Mouse (Mus musculus) ovary, postnatal 14 days (tissue): ENCODE measurements at regions not wholly inside any gene's neighbourhood (a gene's known extent, or its start where the extent isn't known, plus 50 kb on each side); places are given as distances from the start of the nearest gene placed in this dataset.

Experiments used
- DNase-seq: peaks from one replicate; pipeline ENCODE4 v3.0.0; 2022; ENCODE audit warnings: low spot score

DNA sequence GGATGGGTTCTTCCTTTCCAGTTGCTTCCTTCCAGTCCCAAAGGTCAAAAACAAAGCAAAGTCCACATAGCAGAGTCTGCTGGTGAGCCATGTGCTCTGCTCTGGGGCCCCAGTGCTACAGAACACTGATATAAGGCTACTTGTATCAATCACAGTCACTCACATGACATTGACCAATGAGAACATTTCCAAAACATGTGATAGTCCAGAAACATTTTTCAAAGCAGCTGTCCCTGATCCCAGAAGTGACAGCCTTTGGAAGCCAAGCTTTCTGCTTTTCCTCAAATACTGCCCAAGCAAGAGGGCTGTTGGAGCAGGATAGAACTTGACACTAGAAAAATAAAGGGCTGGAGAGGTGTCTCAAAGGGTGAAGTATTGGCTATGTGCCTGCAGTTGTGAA, 106.5 kb upstream of the Tgfbr2 start:
- DNase-seq: peak; percentile 13

- no peak for DNase-seq
These were observed 105.0 kb upstream of the Tgfbr2 start for GRCm38 (mm10) chr9:116280146-116280545.

DNA sequence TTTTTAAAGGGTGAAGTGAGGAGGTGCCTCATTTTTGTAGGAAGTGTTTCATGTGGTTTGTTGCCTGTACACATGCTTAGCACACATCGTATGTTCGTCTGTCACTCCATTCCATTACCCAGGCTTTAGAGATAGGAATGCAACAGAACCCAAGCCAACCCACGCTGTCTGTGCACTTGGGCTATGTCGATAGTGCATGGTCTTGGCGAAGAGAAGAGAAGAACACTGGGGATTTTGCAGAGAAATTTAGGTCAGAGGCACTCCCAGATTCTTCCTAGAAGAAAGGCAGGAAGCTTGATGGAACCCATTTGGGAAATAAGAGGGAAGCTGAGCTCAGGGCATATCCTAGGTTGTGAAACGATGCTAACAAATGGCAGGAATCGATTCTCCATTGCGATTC, 103.7 kb upstream of the Tgfbr2 start:
- no peak for DNase-seq

GRCm38 (mm10) chr9:116277736-116278135, 102.6 kb upstream of the Tgfbr2 start:
- DNase-seq: no peak

GRCm38 (mm10) chr9:116276141-116276540, 101.0 kb upstream of the Tgfbr2 start:
- DNase-seq: no peak

DNA sequence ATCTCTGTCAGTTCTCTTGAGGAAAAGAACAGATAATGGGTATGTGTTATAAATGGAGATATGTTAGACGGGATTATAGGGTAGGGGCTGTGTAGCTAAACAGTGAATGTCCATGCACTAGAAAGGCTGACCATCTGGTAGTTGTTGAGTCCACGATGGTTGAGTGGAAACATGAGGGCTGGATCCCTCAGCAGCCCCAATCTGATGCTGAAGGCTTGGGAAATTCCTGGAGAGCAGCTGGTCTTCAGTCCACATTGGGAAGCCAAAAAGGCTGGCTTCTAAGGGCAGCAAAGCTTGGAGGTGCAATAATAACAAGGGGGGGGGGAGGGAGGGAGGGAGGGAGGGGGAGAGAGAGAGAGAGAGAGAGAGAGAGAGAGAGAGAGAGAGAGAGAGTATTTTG, 97.3 kb upstream of the Tgfbr2 start:
- DNase-seq: no peak

DNA sequence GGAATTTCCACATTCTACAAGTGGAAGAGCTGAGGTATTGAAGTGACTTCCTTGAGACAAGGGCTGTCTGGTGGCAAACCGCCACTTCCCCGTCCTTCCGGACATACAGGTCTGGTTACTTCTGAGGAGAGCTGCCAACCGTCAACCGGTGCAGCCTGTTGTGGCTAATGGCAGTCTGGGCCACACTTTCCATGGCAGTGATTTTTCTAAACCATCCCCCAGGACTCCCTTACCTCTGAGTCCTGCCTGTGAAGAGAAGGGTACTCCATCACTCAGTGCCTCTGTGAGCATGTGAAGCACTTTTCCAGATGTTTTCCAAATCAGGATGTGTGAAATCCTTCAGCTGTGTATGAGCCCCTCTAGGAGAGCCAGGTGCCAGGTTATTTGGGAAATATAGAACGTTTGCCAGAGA, 95.3 kb upstream of the Tgfbr2 start:
- DNase-seq: peak; percentile 53

DNA sequence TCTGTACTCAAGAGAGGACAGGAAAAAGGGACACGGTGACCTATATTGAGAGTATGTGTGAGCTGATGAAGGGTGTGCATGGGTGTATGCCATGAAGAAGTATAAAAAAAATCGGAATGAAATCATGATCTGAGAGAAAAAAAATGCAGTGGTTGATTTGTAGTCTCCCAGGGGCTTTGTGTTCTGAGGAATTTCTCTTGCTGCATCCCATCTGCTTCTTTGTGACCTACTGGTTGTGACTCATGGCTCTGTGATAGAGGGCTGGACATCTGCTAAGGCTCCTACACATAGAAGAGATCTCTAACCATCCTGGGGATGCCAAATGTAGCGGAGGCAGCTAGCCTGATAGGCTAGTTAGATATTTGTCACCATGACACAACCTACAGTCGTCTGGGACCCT, 92.3 kb upstream of the Tgfbr2 start:
- DNase-seq: no peak

DNA sequence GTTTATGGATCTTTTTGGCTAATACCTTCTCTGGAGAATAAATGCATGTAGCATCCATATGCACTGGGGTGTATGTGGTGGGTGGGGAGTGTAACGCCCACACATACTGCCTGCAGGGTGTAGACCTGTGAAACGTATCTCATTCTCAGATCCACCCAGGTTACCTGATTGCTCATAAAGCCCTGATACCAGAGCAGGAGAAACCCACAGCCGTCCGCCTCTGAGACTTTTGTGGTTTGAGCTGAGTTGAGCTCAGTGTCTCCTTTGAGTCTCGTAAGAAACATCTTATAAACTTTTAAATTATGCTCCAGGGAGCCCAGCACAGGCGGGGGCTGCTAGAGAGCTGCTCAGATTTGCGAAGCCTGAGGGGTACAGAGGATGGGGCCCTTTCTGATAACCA, 88.7 kb upstream of the Tgfbr2 start:
- no peak for DNase-seq

DNA sequence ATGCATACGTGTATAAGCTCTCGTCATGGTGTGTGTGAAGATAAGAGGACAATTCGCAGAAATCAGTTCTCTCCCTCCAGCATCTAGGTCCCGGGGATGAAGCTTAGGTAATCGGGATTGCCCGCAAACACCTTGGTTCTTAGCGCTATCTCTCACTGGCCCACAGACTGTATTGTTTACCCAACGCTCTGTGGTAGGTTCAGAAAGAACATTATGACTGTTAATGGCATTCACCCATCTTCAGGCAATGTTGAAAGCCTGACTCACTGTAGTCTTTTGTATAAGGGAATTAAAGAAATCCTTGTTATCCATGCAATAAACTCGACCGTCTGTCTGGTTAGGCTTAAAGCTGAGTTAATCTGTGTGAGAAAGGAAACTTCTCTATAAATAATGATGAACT, 84.4 kb upstream of the Tgfbr2 start:
- DNase-seq: no peak

DNA sequence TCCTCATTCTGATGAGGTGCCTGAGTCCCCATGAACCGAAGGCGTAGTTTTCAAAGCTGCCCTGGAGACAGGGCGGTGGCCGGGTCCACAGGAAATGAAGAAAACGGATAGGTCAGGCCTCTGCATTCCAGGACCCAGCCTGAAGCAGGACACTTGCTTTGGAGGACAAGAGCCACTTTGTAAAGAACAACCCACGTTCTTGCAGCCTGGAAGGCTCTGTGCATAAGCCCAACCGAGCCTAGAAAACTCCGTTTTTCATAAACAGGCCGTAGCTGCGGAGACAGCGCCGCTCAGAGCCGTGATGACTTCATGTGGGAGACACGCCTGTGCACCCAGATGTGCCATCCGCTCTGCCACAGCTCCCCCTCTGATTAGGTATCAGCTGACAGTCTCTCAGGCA, 78.4 kb upstream of the Tgfbr2 start:
- DNase-seq: no peak

GRCm38 (mm10) chr9:116252788-116253187, 77.6 kb upstream of the Tgfbr2 start:
- DNase-seq: no peak

DNA sequence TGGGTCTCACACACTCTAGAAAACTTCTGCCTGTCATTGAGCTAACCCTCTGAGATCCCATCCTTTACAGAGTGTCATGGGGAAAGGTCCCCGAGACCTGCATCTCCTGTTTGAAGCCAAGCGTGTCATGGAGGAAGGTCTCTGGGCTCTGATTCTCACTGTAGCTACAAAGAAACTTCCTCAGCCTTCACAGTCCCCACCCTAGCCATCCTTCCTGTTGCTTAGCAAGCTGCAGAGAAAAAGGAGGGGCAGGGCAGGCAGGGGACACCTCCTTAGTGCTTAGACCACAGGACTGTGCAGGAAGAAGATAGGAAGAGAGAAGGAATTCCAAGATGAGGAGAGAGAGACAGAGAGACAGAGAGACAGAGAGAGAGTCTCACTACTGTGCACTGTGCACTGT, 74.6 kb upstream of the Tgfbr2 start:
- DNase-seq: no peak

DNA sequence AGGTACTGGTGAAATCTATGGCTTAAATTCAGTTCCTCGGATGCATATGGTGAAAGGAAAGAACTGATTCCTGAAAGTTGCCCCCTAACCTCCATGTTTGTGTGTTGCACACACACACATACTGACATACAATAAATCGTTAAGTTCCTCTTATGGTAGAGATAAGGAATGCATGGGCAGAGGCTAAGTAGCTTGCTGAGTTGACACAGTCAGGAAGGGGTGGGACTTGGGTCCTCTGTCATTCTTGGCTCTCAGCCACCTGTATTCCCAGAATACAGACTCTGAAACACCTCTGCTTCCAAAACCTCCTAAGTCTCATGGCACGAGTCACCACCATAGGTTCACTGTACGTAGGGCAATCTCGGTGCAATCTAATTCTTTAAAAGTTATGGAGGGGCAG, 70.0 kb upstream of the Tgfbr2 start:
- no peak for DNase-seq

GRCm38 (mm10) chr9:116244619-116244899, 69.4 kb upstream of the Tgfbr2 start:
- no peak for DNase-seq

- no peak for DNase-seq
These were observed 68.8 kb upstream of the Tgfbr2 start for GRCm38 (mm10) chr9:116243775-116244618.

GRCm38 (mm10) chr9:116241933-116242526, 66.9 kb upstream of the Tgfbr2 start:
- DNase-seq: no peak

DNA sequence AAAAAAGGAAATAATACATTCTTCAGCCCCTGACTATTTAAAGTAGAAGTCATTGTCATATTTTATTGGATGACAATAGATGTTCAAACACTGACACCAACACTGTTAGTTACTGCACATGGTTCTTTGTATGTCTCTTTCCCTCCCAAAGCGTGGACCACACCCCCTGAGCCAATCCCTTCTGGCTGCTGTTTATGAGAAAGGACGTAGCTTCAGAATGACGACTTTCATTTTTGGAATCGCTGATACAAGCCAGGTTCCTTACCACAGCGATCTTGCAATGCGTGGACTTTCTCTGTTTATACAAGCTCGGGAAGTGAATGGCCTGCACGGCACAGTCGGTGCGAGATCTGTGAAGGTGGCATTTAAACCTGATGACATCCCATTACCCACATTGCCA, 66.1 kb upstream of the Tgfbr2 start:
- no peak for DNase-seq

- DNase-seq: no peak
These were observed 61.7 kb upstream of the Tgfbr2 start for GRCm38 (mm10) chr9:116236836-116237235.

DNA sequence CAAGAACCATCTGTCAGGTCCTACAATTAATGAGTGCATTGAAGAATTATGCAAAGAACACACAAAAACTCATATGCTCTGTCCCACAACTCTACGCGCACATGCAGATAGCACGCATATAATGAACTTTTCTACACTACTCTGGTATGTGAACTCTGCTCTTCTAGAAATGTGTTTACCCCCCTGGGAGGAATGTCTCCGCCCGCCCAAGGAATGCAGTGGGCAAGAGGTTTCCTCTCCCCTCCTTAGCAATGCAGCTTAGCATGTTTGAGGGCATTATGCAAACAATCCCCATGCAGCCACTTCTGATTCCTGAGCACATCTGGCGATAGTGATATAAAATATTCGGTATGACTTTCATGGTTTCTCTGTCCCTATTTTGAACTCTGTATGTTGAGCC, 59.0 kb upstream of the Tgfbr2 start:
- DNase-seq: no peak

DNA sequence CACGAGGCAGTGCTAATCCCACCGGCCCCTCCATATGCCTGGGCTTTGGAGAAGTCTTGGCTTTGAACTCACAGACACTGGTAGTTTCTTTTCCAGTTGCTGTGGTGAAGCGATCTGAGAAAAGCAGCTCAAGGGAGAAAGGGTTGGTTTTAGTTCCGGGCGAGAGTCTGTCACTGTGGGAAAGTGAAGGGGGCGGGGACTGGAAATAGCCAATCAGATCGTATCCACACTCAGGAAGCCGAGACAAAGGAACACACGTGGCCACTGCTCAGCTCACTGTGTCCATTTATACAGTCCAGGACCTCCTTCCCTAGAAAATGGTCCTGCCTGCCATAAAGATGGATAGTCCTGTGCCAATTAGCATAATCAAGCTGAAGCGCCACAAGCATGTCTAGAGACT, 57.2 kb upstream of the Tgfbr2 start:
- DNase-seq: no peak

DNA sequence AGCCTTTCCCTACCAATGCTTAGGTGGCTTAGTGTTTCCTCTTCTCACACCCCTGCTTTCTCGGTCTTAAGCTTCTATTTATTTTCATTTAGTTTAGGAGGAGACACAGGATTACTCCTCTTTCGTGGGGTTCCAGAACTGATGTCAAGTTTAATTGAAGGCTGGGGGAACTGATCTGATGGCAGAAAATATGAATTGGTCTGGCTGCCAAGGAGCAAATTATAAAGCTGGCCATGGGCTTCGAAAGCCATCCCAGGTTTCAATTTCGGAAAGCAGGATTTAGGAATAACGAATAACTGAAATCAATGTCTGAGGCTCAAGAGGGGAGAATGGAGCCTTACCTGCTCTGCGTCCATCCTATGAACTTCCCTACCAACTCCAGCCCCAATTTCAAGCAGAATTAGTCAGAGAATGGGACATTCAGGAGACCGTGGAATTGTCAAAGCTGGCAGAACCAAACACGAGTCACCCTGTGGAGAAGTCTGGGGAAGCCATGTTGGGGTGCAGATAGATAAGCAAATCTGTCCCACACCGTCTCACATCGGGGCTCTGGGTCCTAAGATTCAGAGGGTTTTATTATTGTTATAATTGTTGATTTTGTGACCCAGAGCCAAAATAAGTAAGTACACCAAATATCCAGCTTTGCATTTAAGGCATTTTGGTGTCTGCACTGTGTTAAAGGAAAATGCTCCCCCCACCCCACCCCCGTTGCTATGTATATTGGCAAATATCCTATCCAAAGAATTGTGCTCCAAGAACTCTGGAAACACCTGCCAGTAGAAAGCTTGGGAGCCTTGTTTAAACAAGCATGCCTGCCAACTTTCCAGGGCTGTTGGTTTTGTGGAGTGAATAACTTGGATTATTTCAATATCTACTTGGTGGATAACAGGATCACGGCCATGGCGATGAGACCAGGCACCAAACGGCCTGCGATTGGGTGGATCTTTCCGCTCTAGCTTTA, 56.5 kb upstream of the Tgfbr2 start:
- no peak for DNase-seq

GRCm38 (mm10) chr9:116230346-116230745, 55.2 kb upstream of the Tgfbr2 start:
- no peak for DNase-seq
